Mouse (Mus musculus) small intestine, adult 2 months (tissue): ENCODE results near the gene Ak5.

ENCODE experiments used
- CTCF ChIP-seq: fragments of 200-500 bp; IDR thresholded peaks from 2 replicates; pipeline ENCODE4 v1.5.1; 2012; ENCODE audit warnings: low read depth, mild to moderate bottlenecking, control low read depth, inconsistent platforms, low read length, moderate library complexity, mixed read lengths; ENCODE audit not compliant: insufficient replicate concordance, insufficient read length; ENCODE audit errors: extremely low read depth
- POLR2A ChIP-seq: fragments of 200-500 bp; IDR thresholded peaks from 2 replicates; pipeline ENCODE4 v1.6.1; 2012; ENCODE audit warnings: low read depth, mild to moderate bottlenecking, control low read depth, inconsistent platforms, low read length, moderate library complexity

DNA sequence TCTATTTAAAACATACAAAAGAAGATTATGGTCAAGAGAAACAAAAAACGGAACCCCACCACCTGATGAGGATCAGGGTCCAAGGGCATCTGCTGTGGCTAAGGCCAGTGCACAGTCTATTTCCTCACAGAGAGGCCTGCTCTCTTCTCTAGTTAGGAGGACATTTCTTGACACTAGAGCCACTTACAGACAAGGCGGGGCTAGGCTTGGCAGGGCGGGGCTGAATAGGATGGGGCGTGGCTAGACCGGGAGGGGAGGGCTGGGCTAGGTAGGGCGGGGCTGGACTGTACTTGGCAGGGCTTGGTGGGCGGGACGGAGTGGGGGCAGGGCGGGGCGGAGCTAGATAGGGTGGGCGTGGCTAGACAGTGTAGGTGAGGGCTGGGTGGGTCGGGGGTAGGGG, 110.5 kb downstream of the Ak5 start:
- TF ChIP-seq POLR2A (no peak), CTCF (no peak)
